Mouse (Mus musculus) MEL (cell line): Measurements from ENCODE around the gene Fam13c. TPM values are rescaled to one million over a fixed set of nuclear protein-coding genes. Genes with fewer than 3 reads are reported as not detected.

Experiments
- DNase-seq: peaks from one replicate; pipeline ENCODE4 v3.0.0; 2011; ENCODE audit warnings: low read depth, low spot score
- H3K27ac ChIP-seq: 2 replicates; pipeline ENCODE4 v1.5.1; 2012; ENCODE audit warnings: low read depth, mild to moderate bottlenecking, control low read depth, low read length, moderate library complexity; ENCODE audit not compliant: control insufficient read depth
- H3K27me3 ChIP-seq, 2 experiments: fragments of 150-350 bp in 1 of 2; sonication (generic) in 1 of 2; 2 replicates each; pipeline ENCODE4 v1.6.1; 2012; ENCODE audit warnings: low read length in 2 of 2, mild to moderate bottlenecking in 2 of 2, improper control_type of control experiment in 1 of 2, moderate library complexity in 1 of 2; ENCODE audit not compliant: insufficient read depth in 2 of 2, control insufficient read depth in 1 of 2
- H3K36me3 ChIP-seq, 2 experiments: 2 replicates each; pipeline ENCODE4 v1.6.1; 2012 to 2014; ENCODE audit warnings: low read length in 2 of 2, improper control_type of control experiment in 1 of 2, inconsistent platforms in 1 of 2, mild to moderate bottlenecking in 1 of 2; ENCODE audit not compliant: insufficient read depth in 2 of 2, control insufficient read depth in 1 of 2
- H3K4me1 ChIP-seq, 2 experiments: fragments of 150-350 bp in 1 of 2; sonication (generic) in 1 of 2; 2 replicates each; pipeline ENCODE4 v1.6.1; 2012; ENCODE audit warnings: low read length in 2 of 2, improper control_type of control experiment in 1 of 2, mild to moderate bottlenecking in 1 of 2; ENCODE audit not compliant: insufficient read depth in 2 of 2, control insufficient read depth in 1 of 2
- H3K4me3 ChIP-seq, 2 experiments: fragments of 150-350 bp in 1 of 2; sonication (generic) in 1 of 2; 2 replicates each; pipeline ENCODE4 v1.5.1; 2012; ENCODE audit warnings: low read depth in 2 of 2, low read length in 2 of 2, mild to moderate bottlenecking in 2 of 2, moderate library complexity in 2 of 2, control low read depth in 1 of 2, improper control_type of control experiment in 1 of 2; ENCODE audit not compliant: control insufficient read depth in 1 of 2, insufficient read depth in 1 of 2
- H3K79me2 ChIP-seq: 2 replicates; pipeline ENCODE4 v1.6.1; 2012; ENCODE audit warnings: mild to moderate bottlenecking, low read length, moderate library complexity; ENCODE audit not compliant: control insufficient read depth, poor library complexity, insufficient read depth
- H3K9ac ChIP-seq: 2 replicates; pipeline ENCODE4 v1.6.1; 2012; ENCODE audit warnings: low read depth, mild to moderate bottlenecking, control low read depth, low read length, moderate library complexity; ENCODE audit not compliant: control insufficient read depth, poor library complexity, severe bottlenecking
- H3K9me3 ChIP-seq: fragments of 150-350 bp; sonication (generic); replicated peaks from 2 replicates; pipeline ENCODE4 v1.6.1; 2012; ENCODE audit warnings: mild to moderate bottlenecking, low read length, improper control_type of control experiment, moderate library complexity; ENCODE audit not compliant: insufficient read depth
- CHD1 ChIP-seq: IDR thresholded peaks from 2 replicates; pipeline ENCODE4 v1.6.1; 2012; ENCODE audit warnings: low read depth, mild to moderate bottlenecking, inconsistent platforms, low read length, improper control_type of control experiment
- CHD2 ChIP-seq: IDR thresholded peaks from 2 replicates; pipeline ENCODE4 v1.6.1; 2011; ENCODE audit warnings: low read length, improper control_type of control experiment
- CTCF ChIP-seq, 3 experiments: IDR thresholded peaks in 2 of 3; conservative IDR thresholded peaks in 1 of 3; 2 replicates each; pipeline ENCODE4 v1.5.1; 2011 to 2012; ENCODE audit warnings: low read length in 3 of 3, low read depth in 2 of 3, mild to moderate bottlenecking in 2 of 3, improper control_type of control experiment in 1 of 3, inconsistent platforms in 1 of 3, mixed read lengths in 1 of 3, moderate library complexity in 1 of 3; ENCODE audit not compliant: control insufficient read depth in 1 of 3, insufficient read depth in 1 of 3, poor library complexity in 1 of 3, severe bottlenecking in 1 of 3
- ELF1 ChIP-seq: IDR thresholded peaks from 2 replicates; pipeline ENCODE4 v1.6.1; 2014; ENCODE audit warnings: low read depth, mild to moderate bottlenecking, inconsistent platforms, low read length, improper control_type of control experiment, moderate library complexity
- EP300 ChIP-seq, 2 experiments: IDR thresholded peaks; 2 replicates each; pipeline ENCODE4 v1.6.1; 2011; ENCODE audit warnings: improper control_type of control experiment in 2 of 2, low read length in 2 of 2, low read depth in 1 of 2, mild to moderate bottlenecking in 1 of 2
- ETS1 ChIP-seq: IDR thresholded peaks from 2 replicates; pipeline ENCODE4 v1.6.1; 2012; ENCODE audit warnings: low read depth, mild to moderate bottlenecking, inconsistent platforms, low read length, improper control_type of control experiment, moderate library complexity
- GABPA ChIP-seq: IDR thresholded peaks from 2 replicates; pipeline ENCODE4 v1.6.1; 2012; ENCODE audit warnings: low read depth, mild to moderate bottlenecking, inconsistent platforms, low read length, improper control_type of control experiment, moderate library complexity
- GATA1 ChIP-seq: IDR thresholded peaks from 2 replicates; pipeline ENCODE4 v1.6.1; 2011; ENCODE audit warnings: low read depth, low read length, improper control_type of control experiment
- HCFC1 ChIP-seq: IDR thresholded peaks from 2 replicates; pipeline ENCODE4 v1.6.1; 2012; ENCODE audit warnings: low read depth, mild to moderate bottlenecking, inconsistent platforms, low read length, improper control_type of control experiment, moderate library complexity
- KAT2A ChIP-seq: conservative IDR thresholded peaks from 2 replicates; pipeline ENCODE4 v1.6.1; 2012; ENCODE audit warnings: low read depth, low read length, improper control_type of control experiment, inconsistent platforms
- MAFK ChIP-seq: IDR thresholded peaks from 2 replicates; pipeline ENCODE4 v1.6.1; 2011; ENCODE audit warnings: low read depth, mild to moderate bottlenecking, low read length, improper control_type of control experiment, borderline replicate concordance
- MAX ChIP-seq: IDR thresholded peaks from 2 replicates; pipeline ENCODE4 v1.6.1; 2011; ENCODE audit warnings: low read length, improper control_type of control experiment
- MEF2A ChIP-seq: IDR thresholded peaks from 2 replicates; pipeline ENCODE4 v1.6.1; 2014; ENCODE audit warnings: low read depth, mild to moderate bottlenecking, inconsistent platforms, low read length, improper control_type of control experiment; ENCODE audit not compliant: poor library complexity, insufficient replicate concordance, severe bottlenecking; ENCODE audit errors: extremely low read depth
- MXI1 ChIP-seq: IDR thresholded peaks from 2 replicates; pipeline ENCODE4 v1.6.1; 2011; ENCODE audit warnings: mild to moderate bottlenecking, low read depth, low read length, improper control_type of control experiment
- MYC ChIP-seq: IDR thresholded peaks from 2 replicates; pipeline ENCODE4 v1.6.1; 2011; ENCODE audit warnings: low read depth, mild to moderate bottlenecking, low read length, improper control_type of control experiment, moderate library complexity
- NRF1 ChIP-seq: IDR thresholded peaks from 2 replicates; pipeline ENCODE4 v1.6.1; 2014; ENCODE audit warnings: low read depth, mild to moderate bottlenecking, inconsistent platforms, low read length, improper control_type of control experiment, moderate library complexity; ENCODE audit not compliant: poor library complexity, insufficient read depth, severe bottlenecking
- POLR2A ChIP-seq, 2 experiments: IDR thresholded peaks; 2 replicates each; pipeline ENCODE4 v1.6.1; 2011 to 2012; ENCODE audit warnings: low read length in 2 of 2, mild to moderate bottlenecking in 2 of 2, control low read depth in 1 of 2, improper control_type of control experiment in 1 of 2, low read depth in 1 of 2, moderate library complexity in 1 of 2; ENCODE audit not compliant: control insufficient read depth in 1 of 2, insufficient read depth in 1 of 2, poor library complexity in 1 of 2
- POLR2AphosphoS5 ChIP-seq: IDR thresholded peaks from 2 replicates; pipeline ENCODE4 v1.6.1; 2012; ENCODE audit warnings: low read depth, borderline replicate concordance, mild to moderate bottlenecking, inconsistent platforms, low read length, moderate library complexity, mixed read lengths
- RCOR1 ChIP-seq: IDR thresholded peaks from 2 replicates; pipeline ENCODE4 v1.6.1; 2012; ENCODE audit warnings: low read depth, mild to moderate bottlenecking, inconsistent platforms, low read length, improper control_type of control experiment
- SIN3A ChIP-seq: IDR thresholded peaks from 2 replicates; pipeline ENCODE4 v1.6.1; 2012; ENCODE audit warnings: low read length, improper control_type of control experiment, inconsistent platforms
- TBP ChIP-seq: IDR thresholded peaks from 2 replicates; pipeline ENCODE4 v1.8.0; 2011; ENCODE audit warnings: low read depth, low read length, improper control_type of control experiment
- TCF12 ChIP-seq: IDR thresholded peaks from 2 replicates; pipeline ENCODE4 v1.6.1; 2014; ENCODE audit warnings: low read depth, mild to moderate bottlenecking, inconsistent platforms, low read length, improper control_type of control experiment, moderate library complexity
- UBTF ChIP-seq: IDR thresholded peaks from 2 replicates; pipeline ENCODE4 v1.6.1; 2012; ENCODE audit warnings: low read depth, mild to moderate bottlenecking, inconsistent platforms, low read length, improper control_type of control experiment, moderate library complexity, borderline replicate concordance; ENCODE audit not compliant: insufficient read depth
- USF1 ChIP-seq: IDR thresholded peaks from 2 replicates; pipeline ENCODE4 v1.6.1; 2014; ENCODE audit warnings: low read depth, mild to moderate bottlenecking, inconsistent platforms, low read length, improper control_type of control experiment, moderate library complexity
- USF2 ChIP-seq, 2 experiments: IDR thresholded peaks; 2 replicates each; pipeline ENCODE4 v1.6.1; 2011 to 2012; ENCODE audit warnings: improper control_type of control experiment in 2 of 2, low read length in 2 of 2, borderline replicate concordance in 1 of 2, inconsistent platforms in 1 of 2, low read depth in 1 of 2, mild to moderate bottlenecking in 1 of 2; ENCODE audit not compliant: insufficient read depth in 1 of 2
- ZC3H11A ChIP-seq: IDR thresholded peaks from 2 replicates; pipeline ENCODE4 v1.6.1; 2012; ENCODE audit warnings: low read depth, mild to moderate bottlenecking, inconsistent platforms, low read length, improper control_type of control experiment
- ZKSCAN1 ChIP-seq: IDR thresholded peaks from 2 replicates; pipeline ENCODE4 v1.6.1; 2012; ENCODE audit warnings: low read depth, mild to moderate bottlenecking, inconsistent platforms, low read length, improper control_type of control experiment, moderate library complexity
- ZMIZ1 ChIP-seq: IDR thresholded peaks from 2 replicates; pipeline ENCODE4 v1.6.1; 2012; ENCODE audit warnings: low read depth, mild to moderate bottlenecking, inconsistent platforms, low read length, improper control_type of control experiment, moderate library complexity
- ZNF384 ChIP-seq: IDR thresholded peaks from 2 replicates; pipeline ENCODE4 v1.6.1; 2012; ENCODE audit warnings: low read depth, mild to moderate bottlenecking, inconsistent platforms, low read length, improper control_type of control experiment
- polyA plus RNA-seq, 2 experiments: library from polyadenylated mRNA; stranded (reverse) in 1 of 2; unstranded in 1 of 2; fragments of >175 nt in 1 of 2; fragments of >200 nt in 1 of 2; gene quantifications; 2 replicates each; pipeline versions ENCODE4 v1.2.1 to v1.2.4; 2012; ENCODE audit warnings: low replicate concordance in 2 of 2, low read depth in 1 of 2; ENCODE audit not compliant: insufficient read length in 2 of 2, insufficient read depth in 1 of 2, missing spikeins in 1 of 2
- total RNA-seq: library from RNA; depleted of rRNA; stranded (reverse); fragments of 300-350 nt; gene quantifications from 2 replicates; pipeline ENCODE4 v1.2.3, GENCODE M21; 2012

Gene Fam13c
- total and polyA plus RNA-seq, 3 experiments: not detected

GRCm38 (mm10) chr10:70485287-70485612, 45.0 kb downstream of the Fam13c start:
- Histone ChIP-seq H3K27me3 (no peaks in the 10 kb centered on the region), H3K27ac (no peak overlapping the region), H3K9ac (no peak overlapping the region), H3K9me3 (no peaks in the 10 kb centered on the region; the same call in 1 of the 2 replicates), H3K4me1 (no peaks in the 10 kb centered on the region), H3K36me3 (no peaks in the 10 kb centered on the region), H3K4me3 (no peak overlapping the region), H3K79me2 (no peaks in the 10 kb centered on the region)
- no peak for DNase-seq
- TF ChIP-seq POLR2AphosphoS5: no peak
- TF ChIP-seq MEF2A: no peak
- no peak for TF ChIP-seq SIN3A
- TF ChIP-seq ZKSCAN1: no peak
- TF ChIP-seq MYC: no peak
- TF ChIP-seq ELF1: no peak
- TF ChIP-seq NRF1: no peak
- TF ChIP-seq POLR2A (IDR thresholded peaks at IDR 0.05; ENCODE audit: control insufficient read depth in 1 of 2, insufficient read depth in 1 of 2, low read depth in 1 of 2, low read length in 2 of 2, poor library complexity in 1 of 2): no peak

- H3K79me2 ChIP-seq: no peaks in the 10 kb centered on the region
These were observed 46.4 kb downstream of the Fam13c start for GRCm38 (mm10) chr10:70486651-70487050.

GRCm38 (mm10) chr10:70493891-70494290, 53.6 kb downstream of the Fam13c start:
- Histone ChIP-seq H3K36me3 (no peaks in the 10 kb centered on the region), H3K4me1 (no peaks in the 10 kb centered on the region), H3K4me3 (no peak overlapping the region), H3K27me3 (no peaks in the 10 kb centered on the region), H3K79me2 (no peaks in the 10 kb centered on the region), H3K9me3 (no peaks in the 10 kb centered on the region), H3K27ac (no peak overlapping the region), H3K9ac (no peak overlapping the region)
- DNase-seq: no peak
- no peak for TF ChIP-seq ETS1
- TF ChIP-seq ZNF384: no peak
- TF ChIP-seq TCF12: no peak
- TF ChIP-seq CHD1: no peak
- no peak for TF ChIP-seq TBP
- TF ChIP-seq MAFK: no peak
- TF ChIP-seq SIN3A: no peak
- TF ChIP-seq EP300 (IDR thresholded peaks at IDR 0.05; ENCODE audit: low read depth in 1 of 2, low read length in 2 of 2): no peak
- no peak for TF ChIP-seq UBTF
- no peak for TF ChIP-seq GABPA
- TF ChIP-seq NRF1: no peak
- TF ChIP-seq KAT2A: no peak
- no peak for TF ChIP-seq CTCF (IDR thresholded peaks at IDR 0.05 in 2 of 3, conservative IDR thresholded peaks at IDR 0.05 in 1 of 3; ENCODE audit: control insufficient read depth in 1 of 3, insufficient read depth in 1 of 3, low read depth in 2 of 3, low read length in 3 of 3, poor library complexity in 1 of 3, severe bottlenecking in 1 of 3)
- TF ChIP-seq POLR2AphosphoS5: no peak
- TF ChIP-seq CHD2: no peak
- no peak for TF ChIP-seq USF2 (IDR thresholded peaks at IDR 0.05; ENCODE audit: borderline replicate concordance in 1 of 2, insufficient read depth in 1 of 2, low read depth in 1 of 2, low read length in 2 of 2)
- no peak for TF ChIP-seq MAX

More at GRCm38 (mm10) chr10:70486651-70487050, 46.4 kb downstream of the Fam13c start:
- Histone ChIP-seq H3K27ac (no peak overlapping the region), H3K4me1 (no peaks in the 10 kb centered on the region), H3K4me3 (no peak overlapping the region), H3K36me3 (no peaks in the 10 kb centered on the region), H3K9ac (no peak overlapping the region), H3K27me3 (no peaks in the 10 kb centered on the region)
- TF ChIP-seq ZNF384: no peak
- no peak for TF ChIP-seq USF2 (IDR thresholded peaks at IDR 0.05; ENCODE audit: borderline replicate concordance in 1 of 2, insufficient read depth in 1 of 2, low read depth in 1 of 2, low read length in 2 of 2)
- no peak for TF ChIP-seq USF1
- no peak for TF ChIP-seq GATA1
- TF ChIP-seq HCFC1: no peak
- TF ChIP-seq RCOR1: no peak
- TF ChIP-seq ZC3H11A: no peak
- no peak for TF ChIP-seq ZMIZ1
- no peak for TF ChIP-seq MYC
- no peak for TF ChIP-seq MXI1
- TF ChIP-seq, all 39 proteins: peak for 0
- DNase-seq: no peak
- H3K9me3 ChIP-seq: no peaks in the 10 kb centered on the region; the same call in 1 of the 2 replicates
